Mouse (Mus musculus) olfactory bulb, adult 2 months (tissue): Measurements from ENCODE around the gene Shld1. TPM values are rescaled to one million over a fixed set of nuclear protein-coding genes. Genes with fewer than 3 reads are reported as not detected.

ENCODE experiments used
- H3K27ac ChIP-seq: fragments of 200-500 bp; 2 replicates; pipeline ENCODE4 v1.5.1; 2012; ENCODE audit warnings: low read depth, low read length; ENCODE audit not compliant: insufficient read depth
- H3K4me1 ChIP-seq: fragments of 200-500 bp; 2 replicates; pipeline ENCODE4 v1.6.1; 2012; ENCODE audit warnings: low read length; ENCODE audit not compliant: control insufficient read depth, insufficient read depth
- H3K4me3 ChIP-seq: fragments of 200-500 bp; 2 replicates; pipeline ENCODE4 v1.5.1; 2012; ENCODE audit warnings: mild to moderate bottlenecking, low read depth, low read length, moderate library complexity; ENCODE audit not compliant: insufficient read depth
- CTCF ChIP-seq: fragments of 200-500 bp; IDR thresholded peaks from 2 replicates; pipeline ENCODE4 v1.5.1; 2012; ENCODE audit warnings: low read depth, mild to moderate bottlenecking, low read length, moderate library complexity; ENCODE audit not compliant: insufficient read depth
- POLR2A ChIP-seq: fragments of 200-500 bp; IDR thresholded peaks from 2 replicates; pipeline ENCODE4 v1.6.1; 2012; ENCODE audit warnings: mild to moderate bottlenecking, low read depth, low read length, moderate library complexity; ENCODE audit not compliant: insufficient read depth
- WGBS: fragments of 180-500 bp; shearing (Covaris S2); methylation state at CpG from one replicate; pipeline ENCODE4 v1.1.7; 2018; 5-methylcytosine and 5-hydroxymethylcytosine counted together
- polyA plus RNA-seq: library from polyadenylated mRNA; stranded (reverse); fragments of >200 nt; gene quantifications from 2 replicates; pipeline ENCODE4 v1.2.4, GENCODE M21; 2012; ENCODE audit warnings: low replicate concordance; ENCODE audit not compliant: missing spikeins, insufficient read depth, insufficient read length

Shld1 gene
- polyA plus RNA-seq, 1 experiment, result not detected

- peaks cover 5% of the 10 kb centered on the region for H3K4me1 ChIP-seq
- 95% methylated on average over 9 of the region's 9 CpGs for WGBS
- no peak overlapping the region for H3K4me3 ChIP-seq
- no peak for TF ChIP-seq CTCF
- no peak for TF ChIP-seq POLR2A
- H3K27ac ChIP-seq, result no peak overlapping the region
Measured at GRCm38 (mm10) chr2:132725376-132725905, 38.7 kb downstream of the Shld1 start.

- Histone ChIP-seq H3K4me3 (no peak overlapping the region), H3K27ac (no peak overlapping the region), H3K4me1 (peaks cover 2% of the 10 kb centered on the region; the same call in 1 of the 2 replicates)
- no peak for TF ChIP-seq CTCF
- no peak for TF ChIP-seq POLR2A
- 50% methylated on average over 2 of the region's 2 CpGs for WGBS
Measured at GRCm38 (mm10) chr2:132726156-132726555, 39.4 kb downstream of the Shld1 start.

- H3K27ac ChIP-seq, result no peak overlapping the region
- WGBS, result 80% methylated on average over 5 of the region's 5 CpGs
- TF ChIP-seq CTCF (no peak), POLR2A (no peak)
Measured at GRCm38 (mm10) chr2:132732940-132733339, 46.2 kb downstream of the Shld1 start.

GRCm38 (mm10) chr2:132733603-132734573 lies 47.2 kb downstream of the Shld1 start:
- no peak for TF ChIP-seq CTCF
- TF ChIP-seq POLR2A, result no peak
- 84% methylated on average over 10 of the region's 10 CpGs for WGBS
- no peak overlapping the region for H3K4me3 ChIP-seq
- H3K27ac ChIP-seq, result no peak overlapping the region
- peaks cover 6% of the 10 kb centered on the region; the same call in 1 of the 2 replicates for H3K4me1 ChIP-seq

More at GRCm38 (mm10) chr2:132732940-132733339, 46.2 kb downstream of the Shld1 start:
- Histone ChIP-seq H3K4me3 (no peak overlapping the region), H3K4me1 (peaks cover 6% of the 10 kb centered on the region; the same call in 1 of the 2 replicates)

- Histone ChIP-seq H3K4me3 (no peak overlapping the region), H3K4me1 (peaks cover 14% of the 10 kb centered on the region), H3K27ac (no peak overlapping the region)
- TF ChIP-seq POLR2A (no peak), CTCF (no peak)
- 50% methylated on average over 2 of the region's 2 CpGs for WGBS
Measured at GRCm38 (mm10) chr2:132738816-132739432, 52.2 kb downstream of the Shld1 start.

GRCm38 (mm10) chr2:132741862-132742347 lies 55.2 kb downstream of the Shld1 start:
- Histone ChIP-seq H3K4me3 (peak overlapping the region; percentile 1; the same call in 1 of the 2 replicates), H3K27ac (peak overlapping the region; percentile 87), H3K4me1 (peaks cover 14% of the 10 kb centered on the region)
- 25% methylated on average over 8 of the region's 8 CpGs for WGBS
- TF ChIP-seq POLR2A (no peak), CTCF (no peak)

- Histone ChIP-seq H3K4me3 (no peak overlapping the region), H3K4me1 (peaks cover 6% of the 10 kb centered on the region), H3K27ac (no peak overlapping the region)
- 90% methylated on average over 5 of the region's 5 CpGs for WGBS
- TF ChIP-seq CTCF, result no peak
- no peak for TF ChIP-seq POLR2A
Measured at GRCm38 (mm10) chr2:132744866-132745265, 58.1 kb downstream of the Shld1 start.

- H3K27ac ChIP-seq, result no peak overlapping the region
- WGBS, result 65% methylated on average over 3 of the region's 3 CpGs
- no peak for TF ChIP-seq CTCF
- no peak for TF ChIP-seq POLR2A
Measured at GRCm38 (mm10) chr2:132746108-132746507, 59.4 kb downstream of the Shld1 start.

More at GRCm38 (mm10) chr2:132746108-132746507, 59.4 kb downstream of the Shld1 start:
- Histone ChIP-seq H3K4me3 (no peak overlapping the region), H3K4me1 (peaks cover 6% of the 10 kb centered on the region)
